Mouse (Mus musculus) lung, embryonic 14.5 days (tissue): ENCODE results near the gene Tac4. TPM values are rescaled to one million over a fixed set of nuclear protein-coding genes. Genes with fewer than 3 reads are reported as not detected.

Source experiments
- ATAC-seq: fragments of 200-750 bp; cut with Nextera tagmentation; 2 replicates; pipeline ENCODE4 v1.8.0; 2017; ENCODE audit warnings: mild to moderate bottlenecking, moderate TSS enrichment, moderate library complexity; ENCODE audit not compliant: insufficient read depth
- DNase-seq: peaks from one replicate; pipeline ENCODE4 v3.0.0-alpha.2; 2015
- H3K27ac ChIP-seq: fragments of 300-500 bp; sonication (generic); 2 replicates; pipeline ENCODE4 v1.5.1; 2014; ENCODE audit warnings: low read depth, mild to moderate bottlenecking, moderate library complexity
- H3K27me3 ChIP-seq: fragments of 300-500 bp; sonication (generic); 2 replicates; pipeline ENCODE4 v1.6.1; 2014; ENCODE audit warnings: low read length, control low read depth; ENCODE audit not compliant: insufficient read depth
- H3K36me3 ChIP-seq: fragments of 300-500 bp; sonication (generic); 2 replicates; pipeline ENCODE4 v1.6.1; 2014; ENCODE audit warnings: control low read depth; ENCODE audit not compliant: insufficient read depth
- H3K4me1 ChIP-seq: fragments of 300-500 bp; sonication (generic); 2 replicates; pipeline ENCODE4 v1.6.1; 2014; ENCODE audit warnings: antibody characterized with exemption, control low read depth; ENCODE audit not compliant: insufficient read depth
- H3K4me2 ChIP-seq: fragments of 300-500 bp; sonication (generic); 2 replicates; pipeline ENCODE4 v1.6.1; 2014; ENCODE audit warnings: mild to moderate bottlenecking
- H3K4me3 ChIP-seq: fragments of 300-500 bp; sonication (generic); 2 replicates; pipeline ENCODE4 v1.5.1; 2014; ENCODE audit warnings: low read depth, low read length
- H3K9ac ChIP-seq: fragments of 300-500 bp; sonication (generic); 2 replicates; pipeline ENCODE4 v1.6.1; 2014
- H3K9me3 ChIP-seq: fragments of 300-500 bp; sonication (generic); 2 replicates; pipeline ENCODE4 v1.6.1; 2016; ENCODE audit warnings: low read depth, low read length, control low read depth
- CTCF ChIP-seq: IDR thresholded peaks from 2 replicates; pipeline ENCODE4 v1.5.1; 2016; ENCODE audit warnings: antibody characterized with exemption, low read depth
- WGBS: fragments of 180-500 bp; shearing (Covaris S2); extraction: QIAGEN DNeasy Blood & Tissue Kit; methylation state at CpG from one replicate; pipeline ENCODE4 v1.1.7; 2014; 5-methylcytosine and 5-hydroxymethylcytosine counted together
- polyA plus RNA-seq: library from polyadenylated mRNA; unstranded; fragments of >200 nt; fragmentation: Nextera tagmentation; extraction: Ambion mirVana; gene quantifications from 2 replicates; pipeline ENCODE4 v1.2.1, GENCODE M21; 2014

Tac4 gene
- polyA plus RNA-seq, 1 experiment from 2014 or later = not detected

- no peak overlapping the region for H3K27ac ChIP-seq
- no peaks in the 10 kb centered on the region for H3K4me1 ChIP-seq
- H3K9ac ChIP-seq = no peak overlapping the region
- WGBS = 51% methylated on average over 14 of the region's 14 CpGs
- TF ChIP-seq CTCF = no peak
- H3K9me3 ChIP-seq = no peaks in the 10 kb centered on the region
- DNase-seq (no peak), ATAC-seq (no peak)
- no peak overlapping the region for H3K4me3 ChIP-seq
- no peaks in the 10 kb centered on the region for H3K36me3 ChIP-seq
- H3K27me3 ChIP-seq = no peaks in the 10 kb centered on the region
- H3K4me2 ChIP-seq = no peak overlapping the region
Measured at GRCm38 (mm10) chr11:95247065-95247464, 14.3 kb upstream of the Tac4 start.

- no peak overlapping the region for H3K9ac ChIP-seq
- DNase-seq (peak; percentile 42), ATAC-seq (peak; percentile 55)
- no peaks in the 10 kb centered on the region for H3K36me3 ChIP-seq
- H3K4me3 ChIP-seq = no peak overlapping the region
- 43% methylated on average over 10 of the region's 10 CpGs for WGBS
- no peak for TF ChIP-seq CTCF
- H3K4me2 ChIP-seq = no peak overlapping the region
- H3K27ac ChIP-seq = no peak overlapping the region
- no peaks in the 10 kb centered on the region for H3K4me1 ChIP-seq
- H3K27me3 ChIP-seq = no peaks in the 10 kb centered on the region
- H3K9me3 ChIP-seq = no peaks in the 10 kb centered on the region
Measured at GRCm38 (mm10) chr11:95250110-95250509, 11.2 kb upstream of the Tac4 start.

GRCm38 (mm10) chr11:95251295-95251694 is 10.0 kb upstream of the Tac4 start:
- Histone ChIP-seq H3K4me1 (no peaks in the 10 kb centered on the region), H3K4me3 (no peak overlapping the region), H3K27ac (no peak overlapping the region), H3K27me3 (no peaks in the 10 kb centered on the region), H3K9me3 (no peaks in the 10 kb centered on the region), H3K36me3 (no peaks in the 10 kb centered on the region), H3K4me2 (no peak overlapping the region), H3K9ac (no peak overlapping the region)
- no peak for ATAC-seq
- 4% methylated on average over 11 of the region's 11 CpGs for WGBS
- peak; percentile 97 for TF ChIP-seq CTCF
- DNase-seq = peak; percentile 91

GRCm38 (mm10) chr11:95252104-95252503 is 9.2 kb upstream of the Tac4 start:
- ATAC-seq = no peak
- H3K27ac ChIP-seq = no peak overlapping the region
- H3K36me3 ChIP-seq = no peaks in the 10 kb centered on the region
- DNase-seq = no peak
- no peak overlapping the region for H3K9ac ChIP-seq
- no peak for TF ChIP-seq CTCF
- H3K9me3 ChIP-seq = no peaks in the 10 kb centered on the region
- H3K27me3 ChIP-seq = no peaks in the 10 kb centered on the region
- no peak overlapping the region for H3K4me3 ChIP-seq
- no peaks in the 10 kb centered on the region for H3K4me1 ChIP-seq
- WGBS = 84% methylated on average over 6 of the region's 6 CpGs
- no peak overlapping the region for H3K4me2 ChIP-seq

- Histone ChIP-seq H3K4me3 (no peak overlapping the region), H3K9me3 (no peaks in the 10 kb centered on the region), H3K36me3 (no peaks in the 10 kb centered on the region), H3K9ac (no peak overlapping the region), H3K27me3 (no peaks in the 10 kb centered on the region), H3K4me1 (0 out of 2 replicates have a peak, but pooled peaks cover 4% of the 10 kb centered on the region), H3K27ac (no peak overlapping the region), H3K4me2 (no peak overlapping the region)
- whole genome bisulfite sequencing = 74% methylated on average over 8 of the region's 8 CpGs
- no peak for DNase-seq
- ATAC-seq = no peak
- TF ChIP-seq CTCF = no peak
Measured at GRCm38 (mm10) chr11:95254165-95254564, 7.2 kb upstream of the Tac4 start.

- ATAC-seq = no peak
- Histone ChIP-seq H3K36me3 (no peaks in the 10 kb centered on the region), H3K4me3 (no peak overlapping the region), H3K9ac (no peak overlapping the region), H3K9me3 (no peaks in the 10 kb centered on the region), H3K4me1 (0 out of 2 replicates have a peak, but pooled peaks cover 4% of the 10 kb centered on the region), H3K27ac (no peak overlapping the region), H3K27me3 (no peaks in the 10 kb centered on the region), H3K4me2 (no peak overlapping the region)
- TF ChIP-seq CTCF = no peak
- no peak for DNase-seq
- 69% methylated on average over 6 of the region's 6 CpGs for WGBS
Measured at GRCm38 (mm10) chr11:95255747-95256146, 5.6 kb upstream of the Tac4 start.

GRCm38 (mm10) chr11:95257930-95258329 is 3.4 kb upstream of the Tac4 start:
- Histone ChIP-seq H3K4me3 (no peak overlapping the region; the same call in 1 of the 2 replicates), H3K4me2 (peak overlapping the region; percentile 86), H3K27me3 (no peaks in the 10 kb centered on the region), H3K9ac (no peak overlapping the region), H3K27ac (no peak overlapping the region), H3K36me3 (no peaks in the 10 kb centered on the region), H3K9me3 (no peaks in the 10 kb centered on the region), H3K4me1 (0 out of 2 replicates have a peak, but pooled peaks cover 4% of the 10 kb centered on the region)
- DNase-seq = no peak
- TF ChIP-seq CTCF = no peak
- no peak for ATAC-seq
- 32% methylated on average over 4 of the region's 4 CpGs for WGBS

GRCm38 (mm10) chr11:95258490-95258889 is 2.8 kb upstream of the Tac4 start:
- WGBS = under 1% methylated on average over 26 of the region's 26 CpGs
- Histone ChIP-seq H3K4me1 (0 out of 2 replicates have a peak, but pooled peaks cover 4% of the 10 kb centered on the region), H3K4me2 (peak overlapping the region; percentile 86), H3K9me3 (no peaks in the 10 kb centered on the region), H3K9ac (peak overlapping the region; percentile 55), H3K27me3 (no peaks in the 10 kb centered on the region), H3K27ac (peak overlapping the region; percentile 51; the same call in 1 of the 2 replicates), H3K36me3 (no peaks in the 10 kb centered on the region), H3K4me3 (peak overlapping the region; percentile 51)
- peak; percentile 71 for TF ChIP-seq CTCF
- DNase-seq (peak; percentile 89), ATAC-seq (peak; percentile 63)
